Mouse (Mus musculus): ENCODE measurements around the gene Ifi35. TPM values are rescaled to one million over a fixed set of nuclear protein-coding genes. Genes with fewer than 3 reads are reported as not detected.
"Not testable (repeated sequence)": the region's sequence is repeated elsewhere in the genome, so short reads cannot be mapped to it uniquely, and the experiment has no call there.

The Ifi35 gene
- polyA plus RNA-seq, 1 experiment from 2014 or later: 9.6 TPM

DNA sequence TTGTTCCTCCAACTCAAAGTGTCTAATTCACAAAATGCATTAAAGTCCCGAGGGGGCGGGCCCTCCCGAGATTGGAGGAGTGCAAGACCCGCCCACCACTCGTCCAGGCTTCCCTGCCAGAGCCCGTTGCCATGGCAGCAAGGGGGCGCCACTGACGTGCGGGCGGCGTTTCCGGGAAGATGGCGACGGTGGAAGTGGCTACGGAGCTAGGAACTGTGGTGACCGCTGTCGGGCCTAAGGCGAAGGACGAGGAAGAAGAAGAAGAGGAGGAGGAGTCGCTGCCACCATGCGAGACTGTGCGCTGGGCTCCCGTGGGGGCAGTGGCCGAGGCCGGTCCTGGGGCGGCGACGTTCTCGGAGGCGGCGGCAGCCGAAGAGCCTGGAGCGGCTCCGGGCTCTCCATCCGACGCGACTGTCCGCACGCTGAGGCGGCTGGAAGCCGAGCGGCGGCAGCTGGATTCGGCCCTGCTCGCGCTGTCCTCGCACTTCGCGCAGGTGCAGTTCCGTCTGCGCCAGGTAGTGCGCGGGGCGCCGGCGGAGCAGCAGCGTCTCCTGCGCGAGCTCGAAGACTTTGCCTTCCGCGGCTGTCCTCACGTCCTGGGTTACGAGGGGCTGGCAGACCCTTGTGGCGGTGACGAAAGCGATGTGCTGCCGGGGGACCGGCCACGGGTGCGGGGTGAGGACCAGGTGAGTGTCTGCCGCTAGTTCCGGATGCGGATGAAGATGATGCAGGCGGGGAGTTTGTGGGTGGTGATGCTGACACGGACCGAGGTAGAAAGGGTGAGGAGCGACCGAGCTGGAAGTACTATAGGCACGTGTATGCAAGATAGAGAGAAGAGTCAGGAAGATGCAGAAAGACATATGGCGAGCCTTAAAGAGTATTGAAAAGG, 23.0 kb upstream of the Ifi35 start, which contains the start of the genes Rundc1 and Ptges3l:
Gene Rundc1 (plus strand): TSS at position 161 of the 889 bp plus-strand sequence.
Gene Ptges3l (minus strand): TSS at position 409 of the 889 bp plus-strand sequence.
- Histone ChIP-seq H3K27me3 (ENCODE audit: control insufficient read depth, insufficient read depth, low read length) (no peaks in the 10 kb centered on the region), H3K36me3 (ENCODE audit: control insufficient read depth, insufficient read depth, low read length) (peaks cover 8% of the 10 kb centered on the region), H3K4me3 (ENCODE audit: low read length) (peak within 1 kb of the TSS; percentile 95), H3K27ac (ENCODE audit: low read depth, low read length) (peak within 1 kb of the TSS; percentile 80), H3K4me2 (replicated peaks; ENCODE audit: low read depth, low read length) (peak within 1 kb of the TSS; percentile 78), H3K4me1 (ENCODE audit: control insufficient read depth, insufficient read depth, low read length) (peaks cover 19% of the 10 kb centered on the region), H3K9me3 (ENCODE audit: control insufficient read depth, low read length) (no peaks in the 10 kb centered on the region), H3K9ac (ENCODE audit: low read depth, low read length) (peak within 1 kb of the TSS; percentile 82)
- WGBS: under 1% methylated on average over 69 of the region's 81 CpGs
- peak; percentile 93 for ATAC-seq (ENCODE audit: low FRiP score, low TSS enrichment)

DNA sequence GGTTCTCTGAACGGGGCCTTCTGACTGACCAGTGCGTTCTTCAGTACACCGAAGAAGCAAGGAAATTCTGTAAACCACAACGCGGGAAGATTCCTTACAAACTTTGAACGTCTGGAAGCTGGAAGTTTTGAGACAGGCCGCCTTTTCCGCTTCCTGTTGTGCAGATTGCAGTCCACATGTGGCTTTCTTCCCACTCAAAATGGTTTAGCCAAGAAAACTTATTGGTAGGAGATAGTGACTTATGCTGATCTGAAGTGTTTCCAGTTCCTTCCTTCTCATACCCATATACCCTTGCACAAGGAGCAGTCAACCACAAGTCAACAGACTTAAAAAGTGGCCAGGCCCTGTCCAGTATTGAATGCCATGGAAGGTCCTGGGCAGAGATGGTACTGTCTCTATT, 22.0 kb upstream of the Ifi35 start:
- Histone ChIP-seq H3K4me3 (ENCODE audit: low read length) (peak overlapping the region; percentile 95), H3K9me3 (ENCODE audit: control insufficient read depth, low read length) (no peaks in the 10 kb centered on the region), H3K4me2 (replicated peaks; ENCODE audit: low read depth, low read length) (peak overlapping the region; percentile 78), H3K27ac (ENCODE audit: low read depth, low read length) (no peak overlapping the region), H3K27me3 (ENCODE audit: control insufficient read depth, insufficient read depth, low read length) (no peaks in the 10 kb centered on the region), H3K4me1 (ENCODE audit: control insufficient read depth, insufficient read depth, low read length) (peaks cover 19% of the 10 kb centered on the region), H3K9ac (ENCODE audit: low read depth, low read length) (peak overlapping the region; percentile 82), H3K36me3 (ENCODE audit: control insufficient read depth, insufficient read depth, low read length) (peaks cover 18% of the 10 kb centered on the region)
- ATAC-seq (ENCODE audit: low FRiP score, low TSS enrichment): no peak
- 63% methylated on average over 8 of the region's 8 CpGs for WGBS

DNA sequence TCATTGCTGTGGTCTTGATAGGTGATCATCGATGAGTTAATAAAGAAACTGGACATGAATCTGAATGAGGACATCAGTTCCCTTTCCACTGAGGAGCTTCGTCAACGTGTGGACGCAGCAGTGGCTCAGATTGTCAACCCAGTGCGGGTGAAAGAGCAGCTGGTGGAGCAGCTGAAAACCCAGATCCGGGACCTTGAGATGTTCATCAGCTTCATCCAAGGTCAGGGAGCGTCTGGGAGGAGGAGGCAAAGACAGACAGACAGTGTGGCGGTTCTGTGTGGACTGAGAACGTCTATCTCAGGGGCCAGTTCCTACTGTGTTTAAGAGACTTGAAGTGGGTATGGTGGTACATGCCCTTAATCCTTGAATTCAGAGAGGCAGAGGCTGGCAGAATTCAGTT, 16.9 kb upstream of the Ifi35 start:
- ATAC-seq (ENCODE audit: low FRiP score, low TSS enrichment): no peak
- Histone ChIP-seq H3K4me1 (ENCODE audit: control insufficient read depth, insufficient read depth, low read length) (peaks cover 7% of the 10 kb centered on the region), H3K27me3 (ENCODE audit: control insufficient read depth, insufficient read depth, low read length) (no peaks in the 10 kb centered on the region), H3K9ac (ENCODE audit: low read depth, low read length) (no peak overlapping the region), H3K4me2 (replicated peaks; ENCODE audit: low read depth, low read length) (no peak overlapping the region), H3K27ac (ENCODE audit: low read depth, low read length) (no peak overlapping the region), H3K36me3 (ENCODE audit: control insufficient read depth, insufficient read depth, low read length) (peaks cover 55% of the 10 kb centered on the region), H3K4me3 (ENCODE audit: low read length) (no peak overlapping the region), H3K9me3 (ENCODE audit: control insufficient read depth, low read length) (no peaks in the 10 kb centered on the region)
- WGBS: 91% methylated on average over 9 of the region's 9 CpGs

GRCm38 (mm10) chr11:101433396-101433795, 14.8 kb upstream of the Ifi35 start:
- Histone ChIP-seq H3K27ac (ENCODE audit: low read depth, low read length) (no peak overlapping the region), H3K9ac (ENCODE audit: low read depth, low read length) (no peak overlapping the region), H3K4me3 (ENCODE audit: low read length) (no peak overlapping the region), H3K9me3 (ENCODE audit: control insufficient read depth, low read length) (no peaks in the 10 kb centered on the region), H3K4me2 (replicated peaks; ENCODE audit: low read depth, low read length) (no peak overlapping the region), H3K36me3 (ENCODE audit: control insufficient read depth, insufficient read depth, low read length) (peaks cover 55% of the 10 kb centered on the region), H3K4me1 (ENCODE audit: control insufficient read depth, insufficient read depth, low read length) (no peaks in the 10 kb centered on the region), H3K27me3 (ENCODE audit: control insufficient read depth, insufficient read depth, low read length) (no peaks in the 10 kb centered on the region)
- no peak for ATAC-seq (ENCODE audit: low FRiP score, low TSS enrichment)
- WGBS: 92% methylated on average over 13 of the region's 13 CpGs

DNA sequence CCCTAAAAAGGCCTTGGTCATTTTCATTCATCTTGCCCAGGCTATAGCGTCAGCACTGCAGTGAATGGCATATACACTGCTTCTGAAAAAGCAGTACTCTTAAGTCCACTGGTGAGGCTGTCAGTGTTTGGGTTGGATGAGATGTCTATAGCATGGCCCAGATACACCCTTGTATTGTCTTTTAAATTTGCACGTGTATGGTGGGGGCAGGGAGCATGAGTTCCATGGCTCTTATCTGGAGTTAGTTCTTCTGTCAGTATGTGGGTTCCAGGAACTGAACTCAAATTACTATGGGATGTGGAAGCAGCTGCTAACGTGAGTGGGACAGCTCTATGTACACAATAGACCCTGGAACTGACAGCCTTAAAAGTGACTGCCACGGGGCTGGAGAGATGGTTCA, 12.4 kb upstream of the Ifi35 start:
- H3K4me1 ChIP-seq (ENCODE audit: control insufficient read depth, insufficient read depth, low read length): no peaks in the 10 kb centered on the region
- no peak overlapping the region for H3K27ac ChIP-seq (ENCODE audit: low read depth, low read length)
- no peaks in the 10 kb centered on the region for H3K9me3 ChIP-seq (ENCODE audit: control insufficient read depth, low read length)
- H3K4me3 ChIP-seq (ENCODE audit: low read length): no peak overlapping the region
- H3K27me3 ChIP-seq (ENCODE audit: control insufficient read depth, insufficient read depth, low read length): no peaks in the 10 kb centered on the region
- H3K4me2 ChIP-seq (replicated peaks; ENCODE audit: low read depth, low read length): no peak overlapping the region
- 86% methylated on average over 4 of the region's 4 CpGs for WGBS
- no peak overlapping the region for H3K9ac ChIP-seq (ENCODE audit: low read depth, low read length)
- peaks cover 41% of the 10 kb centered on the region for H3K36me3 ChIP-seq (ENCODE audit: control insufficient read depth, insufficient read depth, low read length)
- no peak for ATAC-seq (ENCODE audit: low FRiP score, low TSS enrichment)

GRCm38 (mm10) chr11:101436916-101437315, 11.3 kb upstream of the Ifi35 start:
- Histone ChIP-seq H3K4me2 (replicated peaks; ENCODE audit: low read depth, low read length) (no peak overlapping the region), H3K9me3 (ENCODE audit: control insufficient read depth, low read length) (no peaks in the 10 kb centered on the region), H3K27ac (ENCODE audit: low read depth, low read length) (no peak overlapping the region), H3K27me3 (ENCODE audit: control insufficient read depth, insufficient read depth, low read length) (no peaks in the 10 kb centered on the region), H3K4me1 (ENCODE audit: control insufficient read depth, insufficient read depth, low read length) (no peaks in the 10 kb centered on the region), H3K9ac (ENCODE audit: low read depth, low read length) (no peak overlapping the region), H3K36me3 (ENCODE audit: control insufficient read depth, insufficient read depth, low read length) (peaks cover 30% of the 10 kb centered on the region), H3K4me3 (ENCODE audit: low read length) (no peak overlapping the region)
- 85% methylated on average over 4 of the region's 4 CpGs for whole genome bisulfite sequencing
- no peak for ATAC-seq (ENCODE audit: low FRiP score, low TSS enrichment)

GRCm38 (mm10) chr11:101438006-101438405, 10.2 kb upstream of the Ifi35 start:
- H3K4me2 ChIP-seq (replicated peaks; ENCODE audit: low read depth, low read length); H3K27ac ChIP-seq (ENCODE audit: low read depth, low read length); H3K9me3 ChIP-seq (ENCODE audit: control insufficient read depth, low read length); H3K9ac ChIP-seq (ENCODE audit: low read depth, low read length); H3K4me3 ChIP-seq (ENCODE audit: low read length); H3K27me3 ChIP-seq (ENCODE audit: control insufficient read depth, insufficient read depth, low read length); ATAC-seq (ENCODE audit: low FRiP score, low TSS enrichment); H3K4me1 ChIP-seq (ENCODE audit: control insufficient read depth, insufficient read depth, low read length): not testable (repeated sequence)
- WGBS: 50% methylated on average over 3 of the region's 3 CpGs
- H3K36me3 ChIP-seq (ENCODE audit: control insufficient read depth, insufficient read depth, low read length): peaks cover 23% of the 10 kb centered on the region

GRCm38 (mm10) chr11:101441450-101442126, 6.6 kb upstream of the Ifi35 start:
- not testable (repeated sequence) for H3K27me3 ChIP-seq (ENCODE audit: control insufficient read depth, insufficient read depth, low read length); H3K4me2 ChIP-seq (replicated peaks; ENCODE audit: low read depth, low read length); H3K9ac ChIP-seq (ENCODE audit: low read depth, low read length); ATAC-seq (ENCODE audit: low FRiP score, low TSS enrichment); H3K27ac ChIP-seq (ENCODE audit: low read depth, low read length); H3K9me3 ChIP-seq (ENCODE audit: control insufficient read depth, low read length); H3K4me1 ChIP-seq (ENCODE audit: control insufficient read depth, insufficient read depth, low read length)
- Histone ChIP-seq H3K4me3 (ENCODE audit: low read length) (peak overlapping the region; percentile 17; the same call in 1 of the 2 replicates), H3K36me3 (ENCODE audit: control insufficient read depth, insufficient read depth, low read length) (peaks cover 27% of the 10 kb centered on the region)
- 38% methylated on average over 14 of the region's 15 CpGs for WGBS
